Mouse (Mus musculus) limb, embryonic 13.5 days (tissue): Measurements from ENCODE around the gene Zfp335. TPM values are rescaled to one million over a fixed set of nuclear protein-coding genes. Genes with fewer than 3 reads are reported as not detected.

Source experiments
- ATAC-seq: fragments of 200-750 bp; cut with Nextera tagmentation; 2 replicates; pipeline ENCODE4 v1.8.0; 2017; ENCODE audit warnings: low read depth, moderate number of reproducible peaks, moderate TSS enrichment; ENCODE audit not compliant: low FRiP score
- H3K27ac ChIP-seq: fragments of 300-500 bp; sonication (generic); 2 replicates; pipeline ENCODE4 v1.5.1; 2015; ENCODE audit warnings: inconsistent platforms, mild to moderate bottlenecking, moderate library complexity
- H3K27me3 ChIP-seq: fragments of 300-500 bp; sonication (generic); 2 replicates; pipeline ENCODE4 v1.6.1; 2015; ENCODE audit warnings: mild to moderate bottlenecking, inconsistent platforms
- H3K36me3 ChIP-seq: fragments of 300-500 bp; sonication (generic); 2 replicates; pipeline ENCODE4 v1.6.1; 2015; ENCODE audit warnings: inconsistent platforms, mild to moderate bottlenecking, moderate library complexity
- H3K4me1 ChIP-seq: fragments of 300-500 bp; sonication (generic); 2 replicates; pipeline ENCODE4 v1.6.1; 2015; ENCODE audit warnings: inconsistent platforms
- H3K4me2 ChIP-seq: fragments of 300-500 bp; sonication (generic); replicated peaks from 2 replicates; pipeline ENCODE4 v1.6.1; 2015; ENCODE audit warnings: inconsistent platforms, mild to moderate bottlenecking, moderate library complexity
- H3K4me3 ChIP-seq: fragments of 300-500 bp; sonication (generic); 2 replicates; pipeline ENCODE4 v1.5.1; 2015; ENCODE audit warnings: moderate library complexity, mild to moderate bottlenecking, inconsistent platforms
- H3K9ac ChIP-seq: fragments of 300-500 bp; sonication (generic); 2 replicates; pipeline ENCODE4 v1.6.1; 2015; ENCODE audit warnings: mild to moderate bottlenecking, inconsistent platforms
- H3K9me3 ChIP-seq: fragments of 300-500 bp; sonication (generic); 2 replicates; pipeline ENCODE4 v1.6.1; 2016; ENCODE audit warnings: inconsistent platforms
- WGBS: fragments of 180-500 bp; shearing (Covaris S2); methylation state at CpG from one replicate; pipeline ENCODE4 v1.1.7; 2015; 5-methylcytosine and 5-hydroxymethylcytosine counted together
- polyA plus RNA-seq: library from polyadenylated mRNA; unstranded; fragments of >200 nt; fragmentation: Nextera tagmentation; extraction: Ambion mirVana; gene quantifications from 2 replicates; pipeline ENCODE4 v1.2.1, GENCODE M21; 2015

Zfp335 gene
- 13.5 and 15.2 TPM in 2 replicates for polyA plus RNA-seq

GRCm38 (mm10) chr2:164911086-164912048 is at the start of gene Zfp335:
TSS of gene Zfp335 (minus strand) at chr2:164911757.
- no peaks in the 10 kb centered on the region for H3K27me3 ChIP-seq
- peak within 1 kb of the TSS; percentile 89 for H3K9ac ChIP-seq
- peak; percentile 87 for ATAC-seq
- peak within 1 kb of the TSS; percentile 92 for H3K4me2 ChIP-seq
- H3K36me3 ChIP-seq, result peaks cover 29% of the 10 kb centered on the region
- H3K4me3 ChIP-seq, result peak within 1 kb of the TSS; percentile 89
- H3K4me1 ChIP-seq, result peaks cover 18% of the 10 kb centered on the region
- H3K9me3 ChIP-seq, result peaks cover 4% of the 10 kb centered on the region
- WGBS, result under 1% methylated on average over 91 of the region's 91 CpGs
- H3K27ac ChIP-seq, result peak within 1 kb of the TSS; percentile 98

- ATAC-seq, result peak; percentile 70
- Histone ChIP-seq H3K9me3 (no peaks in the 10 kb centered on the region), H3K9ac (peak within 1 kb of the TSS; percentile 63), H3K27me3 (peaks cover 53% of the 10 kb centered on the region), H3K4me2 (peak within 1 kb of the TSS; percentile 63), H3K36me3 (no peaks in the 10 kb centered on the region), H3K27ac (no peak within 1 kb of the TSS), H3K4me1 (peaks cover 9% of the 10 kb centered on the region; the same call in 1 of the 2 replicates), H3K4me3 (peak within 1 kb of the TSS; percentile 55)
- WGBS, result 1% methylated on average over 35 of the region's 54 CpGs
Measured at GRCm38 (mm10) chr2:164960716-164961441, 49.3 kb upstream of the Zfp335 start, which contains the start of gene Slc12a5. TSS of gene Slc12a5 (plus strand) at chr2:164960802.

GRCm38 (mm10) chr2:164957548-164958315 is 46.2 kb upstream of the Zfp335 start:
- no peak overlapping the region for H3K9ac ChIP-seq
- no peaks in the 10 kb centered on the region for H3K9me3 ChIP-seq
- no peak overlapping the region for H3K4me2 ChIP-seq
- H3K27ac ChIP-seq, result no peak overlapping the region
- WGBS, result 70% methylated on average over 9 of the region's 9 CpGs
- H3K4me3 ChIP-seq, result no peak overlapping the region
- peaks cover 17% of the 10 kb centered on the region for H3K4me1 ChIP-seq
- H3K36me3 ChIP-seq, result no peaks in the 10 kb centered on the region
- no peak for ATAC-seq
- peaks cover 57% of the 10 kb centered on the region for H3K27me3 ChIP-seq

GRCm38 (mm10) chr2:164956195-164956594 is 44.6 kb upstream of the Zfp335 start:
- H3K27me3 ChIP-seq, result peaks cover 58% of the 10 kb centered on the region
- ATAC-seq, result no peak
- H3K27ac ChIP-seq, result no peak overlapping the region
- no peak overlapping the region for H3K4me3 ChIP-seq
- peaks cover 3% of the 10 kb centered on the region; the same call in 1 of the 2 replicates for H3K9me3 ChIP-seq
- peaks cover 11% of the 10 kb centered on the region for H3K4me1 ChIP-seq
- no peak overlapping the region for H3K9ac ChIP-seq
- no peak overlapping the region for H3K4me2 ChIP-seq
- WGBS, result 46% methylated on average over 5 of the region's 5 CpGs
- H3K36me3 ChIP-seq, result no peaks in the 10 kb centered on the region

GRCm38 (mm10) chr2:164955725-164956124 is 44.2 kb upstream of the Zfp335 start:
- Histone ChIP-seq H3K4me3 (no peak overlapping the region), H3K4me1 (peaks cover 7% of the 10 kb centered on the region), H3K4me2 (no peak overlapping the region), H3K9ac (no peak overlapping the region), H3K27me3 (peaks cover 60% of the 10 kb centered on the region), H3K9me3 (peaks cover 3% of the 10 kb centered on the region; the same call in 1 of the 2 replicates), H3K27ac (no peak overlapping the region), H3K36me3 (no peaks in the 10 kb centered on the region)
- ATAC-seq, result no peak
- WGBS, result 72% methylated on average over 4 of the region's 4 CpGs

GRCm38 (mm10) chr2:164953224-164953623 is 41.7 kb upstream of the Zfp335 start:
- peaks cover 83% of the 10 kb centered on the region for H3K27me3 ChIP-seq

GRCm38 (mm10) chr2:164952448-164952847 is 40.9 kb upstream of the Zfp335 start:
- H3K4me1 ChIP-seq, result peaks cover 33% of the 10 kb centered on the region
- 45% methylated on average over 13 of the region's 13 CpGs for WGBS

More at GRCm38 (mm10) chr2:164953224-164953623, 41.7 kb upstream of the Zfp335 start:
- H3K27ac ChIP-seq, result no peak overlapping the region
- H3K4me3 ChIP-seq, result no peak overlapping the region
- H3K4me2 ChIP-seq, result peak overlapping the region; percentile 36
- peaks cover 3% of the 10 kb centered on the region; the same call in 1 of the 2 replicates for H3K9me3 ChIP-seq
- no peaks in the 10 kb centered on the region for H3K36me3 ChIP-seq
- H3K4me1 ChIP-seq, result peaks cover 26% of the 10 kb centered on the region
- peak; percentile 66; the same call in 1 of the 2 replicates for ATAC-seq
- 1% methylated on average over 21 of the region's 21 CpGs for WGBS
- H3K9ac ChIP-seq, result peak overlapping the region; percentile 21; the same call in 1 of the 2 replicates

GRCm38 (mm10) chr2:164951745-164952144 is 40.2 kb upstream of the Zfp335 start:
- no peak overlapping the region for H3K9ac ChIP-seq
- 81% methylated on average over 4 of the region's 4 CpGs for WGBS
- ATAC-seq, result no peak

More at GRCm38 (mm10) chr2:164952448-164952847, 40.9 kb upstream of the Zfp335 start:
- H3K36me3 ChIP-seq, result no peaks in the 10 kb centered on the region
- peaks cover 90% of the 10 kb centered on the region for H3K27me3 ChIP-seq
- no peak overlapping the region for H3K4me2 ChIP-seq
- no peak overlapping the region for H3K4me3 ChIP-seq
- no peak overlapping the region for H3K27ac ChIP-seq
- ATAC-seq, result no peak
- H3K9ac ChIP-seq, result no peak overlapping the region
- peaks cover 3% of the 10 kb centered on the region; the same call in 1 of the 2 replicates for H3K9me3 ChIP-seq

GRCm38 (mm10) chr2:164950501-164950900 is 38.9 kb upstream of the Zfp335 start:
- 24% methylated on average over 13 of the region's 13 CpGs for WGBS
- no peak overlapping the region for H3K27ac ChIP-seq
- H3K9ac ChIP-seq, result no peak overlapping the region
- H3K27me3 ChIP-seq, result peaks cover 94% of the 10 kb centered on the region
- no peak overlapping the region for H3K4me3 ChIP-seq
- ATAC-seq, result no peak
- peaks cover 34% of the 10 kb centered on the region for H3K4me1 ChIP-seq
- no peaks in the 10 kb centered on the region for H3K36me3 ChIP-seq
- H3K9me3 ChIP-seq, result peaks cover 3% of the 10 kb centered on the region; the same call in 1 of the 2 replicates
- H3K4me2 ChIP-seq, result no peak overlapping the region

More at GRCm38 (mm10) chr2:164951745-164952144, 40.2 kb upstream of the Zfp335 start:
- Histone ChIP-seq H3K9me3 (peaks cover 3% of the 10 kb centered on the region; the same call in 1 of the 2 replicates), H3K27me3 (peaks cover 91% of the 10 kb centered on the region), H3K4me2 (no peak overlapping the region), H3K4me3 (no peak overlapping the region), H3K36me3 (no peaks in the 10 kb centered on the region), H3K27ac (no peak overlapping the region), H3K4me1 (peaks cover 34% of the 10 kb centered on the region)

- Histone ChIP-seq H3K36me3 (no peaks in the 10 kb centered on the region), H3K9ac (no peak overlapping the region), H3K4me1 (peaks cover 34% of the 10 kb centered on the region), H3K4me3 (peak overlapping the region; percentile 28), H3K27ac (no peak overlapping the region), H3K4me2 (peak overlapping the region; percentile 54), H3K9me3 (peaks cover 3% of the 10 kb centered on the region; the same call in 1 of the 2 replicates), H3K27me3 (peaks cover 80% of the 10 kb centered on the region)
- WGBS, result 9% methylated on average over 25 of the region's 25 CpGs
- no peak for ATAC-seq
Measured at GRCm38 (mm10) chr2:164948962-164949361, 37.4 kb upstream of the Zfp335 start.

GRCm38 (mm10) chr2:164947930-164948329 is 36.4 kb upstream of the Zfp335 start:
- Histone ChIP-seq H3K27ac (no peak overlapping the region), H3K9ac (0 out of 2 replicates have a peak overlapping the region, but pooled peaks have one; percentile 43), H3K36me3 (no peaks in the 10 kb centered on the region), H3K27me3 (peaks cover 70% of the 10 kb centered on the region), H3K4me3 (peak overlapping the region; percentile 28; the same call in 1 of the 2 replicates), H3K4me1 (peaks cover 32% of the 10 kb centered on the region), H3K9me3 (peaks cover 3% of the 10 kb centered on the region; the same call in 1 of the 2 replicates), H3K4me2 (peak overlapping the region; percentile 54)
- 6% methylated on average over 6 of the region's 7 CpGs for WGBS
- ATAC-seq, result peak; percentile 42; the same call in 1 of the 2 replicates
